Comparison of ENCODE assay signal across 7 mouse cellular contexts in the genomic region with DNA sequence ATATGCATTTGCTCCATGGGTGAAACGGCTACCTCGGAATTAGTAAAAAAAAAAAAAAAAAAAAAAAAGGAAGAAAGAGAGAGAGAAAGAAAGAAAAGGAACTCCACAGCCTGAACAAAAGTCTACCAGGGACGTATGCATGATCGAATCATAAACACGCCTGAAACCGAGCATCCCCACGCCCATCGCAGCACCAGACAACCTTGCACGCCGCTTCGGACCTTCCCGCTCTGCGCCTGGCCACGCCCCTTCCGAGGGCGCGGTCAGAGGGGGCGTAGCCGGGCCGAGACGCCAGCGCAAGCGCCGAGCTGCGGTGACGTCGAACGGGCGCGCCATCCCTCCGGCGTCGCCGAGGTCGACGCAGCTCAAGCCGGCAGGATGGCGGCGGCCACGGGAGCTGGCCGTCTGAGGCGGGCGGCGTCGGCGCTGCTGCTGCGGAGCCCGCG. TPM values are rescaled to one million over a fixed set of nuclear protein-coding genes. Genes with fewer than 3 reads are reported as not detected.
DNase-seq lines count a peak whose midpoint lies in the region; ATAC-seq lines count a peak whose summit lies in the region.

A gene (minus strand): TSS at position 61 of the 446 bp plus-strand sequence.
A gene (plus strand): TSS at position 299 of the 446 bp plus-strand sequence.

- H3K4me2 ChIP-seq in embryonic facial prominence, embryonic 12.5 days (replicated peaks), result peak within 1 kb of the TSS; percentile 95
- H3K4me2 ChIP-seq in limb, embryonic 11.5 days (ENCODE audit: low read depth, severe bottlenecking), result peak within 1 kb of the TSS; percentile 80
- peak within 1 kb of the TSS; percentile 89 for H3K4me2 ChIP-seq in midbrain, embryonic 14.5 days (ENCODE audit: low read length)

- peak; percentile 96 for DNase-seq in adrenal gland, postnatal 25 days
- peak; percentile 99 for DNase-seq in heart, adult 11 months
- peak; percentile 95 for DNase-seq in kidney, adult 18-20 months
- DNase-seq in limb, embryonic 11.5 days (ENCODE audit: low spot score), result peak; percentile 95
- peak; percentile 99 for DNase-seq in midbrain, embryonic 14.5 days
- peak; percentile 93 to 95 for DNase-seq in spleen, adult 18-20 months

- H3K27me3 ChIP-seq in embryonic facial prominence, embryonic 12.5 days, result no peaks in the 10 kb centered on the region
- H3K27me3 ChIP-seq in limb, embryonic 11.5 days (ENCODE audit: control insufficient read depth, insufficient read depth, low read length), result no peaks in the 10 kb centered on the region
- H3K27me3 ChIP-seq in midbrain, embryonic 14.5 days (ENCODE audit: control insufficient read depth, insufficient read depth, low read length), result no peaks in the 10 kb centered on the region

- ATAC-seq in embryonic facial prominence, embryonic 12.5 days (ENCODE audit: insufficient number of reproducible peaks, insufficient read depth, low FRiP score, low TSS enrichment), result peak; percentile 77
- ATAC-seq in limb, embryonic 11.5 days (ENCODE audit: insufficient number of reproducible peaks, low FRiP score, low TSS enrichment, low read depth), result peak; percentile 80
- peak; percentile 87 for ATAC-seq in midbrain, embryonic 14.5 days (ENCODE audit: low FRiP score, low TSS enrichment)

- peak within 1 kb of the TSS; percentile 99 for H3K27ac ChIP-seq in embryonic facial prominence, embryonic 12.5 days
- H3K27ac ChIP-seq in limb, embryonic 11.5 days (replicated peaks; ENCODE audit: low read depth, low read length), result peak within 1 kb of the TSS; percentile 93
- peak within 1 kb of the TSS; percentile 98 for H3K27ac ChIP-seq in midbrain, embryonic 14.5 days (replicated peaks; ENCODE audit: low read depth, low read length)

- peaks cover 26% of the 10 kb centered on the region for H3K4me1 ChIP-seq in embryonic facial prominence, embryonic 12.5 days
- peaks cover 4% of the 10 kb centered on the region for H3K4me1 ChIP-seq in limb, embryonic 11.5 days (ENCODE audit: control insufficient read depth, insufficient read depth, low read length)
- H3K4me1 ChIP-seq in midbrain, embryonic 14.5 days (ENCODE audit: control insufficient read depth, insufficient read depth, low read length), result peaks cover 12% of the 10 kb centered on the region

- peak within 1 kb of the TSS; percentile 96 for H3K9ac ChIP-seq in embryonic facial prominence, embryonic 12.5 days
- H3K9ac ChIP-seq in limb, embryonic 11.5 days (ENCODE audit: low read length), result peak within 1 kb of the TSS; percentile 97
- peak within 1 kb of the TSS; percentile 86 for H3K9ac ChIP-seq in midbrain, embryonic 14.5 days (replicated peaks; ENCODE audit: low read length)

- H3K36me3 ChIP-seq in embryonic facial prominence, embryonic 12.5 days, result peaks cover 46% of the 10 kb centered on the region
- peaks cover 10% of the 10 kb centered on the region for H3K36me3 ChIP-seq in limb, embryonic 11.5 days (ENCODE audit: control insufficient read depth, insufficient read depth, low read length)
- H3K36me3 ChIP-seq in midbrain, embryonic 14.5 days (ENCODE audit: control insufficient read depth, insufficient read depth, low read length), result peaks cover 37% of the 10 kb centered on the region

- WGBS in embryonic facial prominence, embryonic 12.5 days, result under 1% methylated on average over 49 of the region's 49 CpGs
- under 1% methylated on average over 45 of the region's 49 CpGs for WGBS in limb, embryonic 11.5 days
- WGBS in midbrain, embryonic 14.5 days, result under 1% methylated on average over 49 of the region's 49 CpGs

- peak within 1 kb of the TSS; percentile 96 for H3K4me3 ChIP-seq in embryonic facial prominence, embryonic 12.5 days
- H3K4me3 ChIP-seq in limb, embryonic 11.5 days (ENCODE audit: low read depth, low read length), result peak within 1 kb of the TSS; percentile 100
- H3K4me3 ChIP-seq in midbrain, embryonic 14.5 days (replicated peaks; ENCODE audit: low read depth, low read length), result peak within 1 kb of the TSS; percentile 99

- no peaks in the 10 kb centered on the region for H3K9me3 ChIP-seq in embryonic facial prominence, embryonic 12.5 days
- H3K9me3 ChIP-seq in limb, embryonic 11.5 days (ENCODE audit: control insufficient read depth, low read length), result no peaks in the 10 kb centered on the region
- H3K9me3 ChIP-seq in midbrain, embryonic 14.5 days (ENCODE audit: control insufficient read depth, low read length), result no peaks in the 10 kb centered on the region

RNA-seq across cellular contexts. Expression of the first gene that starts in this region (rescaled TPM):
- 45.0 and 50.7 TPM in 2 replicates for total RNA-seq in adrenal gland, postnatal 25 days (2021)
- polyA plus RNA-seq in embryonic facial prominence, embryonic 12.5 days (2016; fragmentation: Nextera tagmentation; extraction: Ambion mirVana), result 87.8 and 88.3 TPM in 2 replicates
- 64.6 and 78.0 TPM in 2 replicates for polyA plus RNA-seq in limb, embryonic 11.5 days (2014; fragmentation: Nextera tagmentation; extraction: Ambion mirVana)
- polyA plus RNA-seq in midbrain, embryonic 14.5 days (2014; fragmentation: Nextera tagmentation; extraction: Ambion mirVana), result 36.4 and 40.1 TPM in 2 replicates

RNA-seq across cellular contexts. Expression of the second gene that starts in this region (rescaled TPM):
- 708 and 898 TPM in 2 replicates for total RNA-seq in adrenal gland, postnatal 25 days (2021)
- polyA plus RNA-seq in embryonic facial prominence, embryonic 12.5 days (2016; fragmentation: Nextera tagmentation; extraction: Ambion mirVana), result 109 and 111 TPM in 2 replicates
- 106 and 112 TPM in 2 replicates for polyA plus RNA-seq in limb, embryonic 11.5 days (2014; fragmentation: Nextera tagmentation; extraction: Ambion mirVana)
- 87.6 and 92.2 TPM in 2 replicates for polyA plus RNA-seq in midbrain, embryonic 14.5 days (2014; fragmentation: Nextera tagmentation; extraction: Ambion mirVana)

Comparison
In these comparisons a context has a peak if more than half of its experiments do, and no peak if none do; other contexts are left out.
1. Peak in every context shown above with its lines: DNase-seq, ATAC-seq, H3K4me3 ChIP-seq and H3K27ac ChIP-seq.